Mouse (Mus musculus) forebrain, postnatal 0 days (tissue): ENCODE results near the gene Tmem82. TPM values are rescaled to one million over a fixed set of nuclear protein-coding genes. Genes with fewer than 3 reads are reported as not detected.
A peak's percentile ranks its signal among the peaks of the same experiment; 100 is the strongest.

Experiments
- ATAC-seq: fragments of 200-750 bp; cut with Nextera tagmentation; 2 replicates; pipeline ENCODE4 v1.8.0; 2017; ENCODE audit warnings: mild to moderate bottlenecking, moderate library complexity
- DNase-seq: peaks from one replicate; pipeline ENCODE4 v3.0.0-alpha.2; 2015
- H3K27ac ChIP-seq: fragments of 300-500 bp; sonication (generic); 2 replicates; pipeline ENCODE4 v1.5.1; 2014; ENCODE audit warnings: low read depth, mild to moderate bottlenecking, antibody characterized with exemption, low read length, moderate library complexity, mixed read lengths
- H3K27me3 ChIP-seq: fragments of 300-500 bp; sonication (generic); 2 replicates; pipeline ENCODE4 v1.6.1; 2014; ENCODE audit warnings: mild to moderate bottlenecking, low read length, mixed read lengths; ENCODE audit not compliant: insufficient read depth
- H3K36me3 ChIP-seq: fragments of 300-500 bp; sonication (generic); 2 replicates; pipeline ENCODE4 v1.6.1; 2014; ENCODE audit warnings: mild to moderate bottlenecking, moderate library complexity; ENCODE audit not compliant: insufficient read depth
- H3K4me1 ChIP-seq: fragments of 300-500 bp; sonication (generic); 2 replicates; pipeline ENCODE4 v1.6.1; 2014; ENCODE audit warnings: antibody characterized with exemption; ENCODE audit not compliant: insufficient read depth
- H3K4me2 ChIP-seq: fragments of 300-500 bp; sonication (generic); 2 replicates; pipeline ENCODE4 v1.6.1; 2014; ENCODE audit warnings: low read depth, mild to moderate bottlenecking, moderate library complexity
- H3K4me3 ChIP-seq: fragments of 300-500 bp; sonication (generic); 2 replicates; pipeline ENCODE4 v1.5.1; 2014; ENCODE audit warnings: low read depth, low read length, mixed read lengths
- H3K9ac ChIP-seq: fragments of 300-500 bp; sonication (generic); 2 replicates; pipeline ENCODE4 v1.6.1; 2014; ENCODE audit warnings: mild to moderate bottlenecking
- H3K9me3 ChIP-seq: fragments of 300-500 bp; sonication (generic); 2 replicates; pipeline ENCODE4 v1.6.1; 2016; ENCODE audit warnings: low read length
- CTCF ChIP-seq: sonication (generic); IDR thresholded peaks from 2 replicates; pipeline ENCODE4 v1.5.1; 2016; ENCODE audit warnings: antibody characterized with exemption, control low read depth, low read depth
- WGBS: fragments of 180-500 bp; shearing (Covaris S2); extraction: QIAGEN DNeasy Blood & Tissue Kit; methylation state at CpG from one replicate; pipeline ENCODE4 v1.1.7; 2014; 5-methylcytosine and 5-hydroxymethylcytosine counted together
- polyA plus RNA-seq: library from polyadenylated mRNA; unstranded; fragments of >200 nt; fragmentation: Nextera tagmentation; extraction: Ambion mirVana; gene quantifications from 2 replicates; pipeline ENCODE4 v1.2.1, GENCODE M21; 2015
- total RNA-seq: library from RNA; depleted of rRNA; stranded (reverse); fragments of >200 nt; gene quantifications from 2 replicates; pipeline ENCODE4 v1.2.3, GENCODE M21; 2014; rRNA removed

Tmem82 gene
- total RNA-seq (0.33 and 0.54 TPM in 2 replicates), polyA plus RNA-seq (0.21 and 0.24 TPM in 2 replicates)

DNA sequence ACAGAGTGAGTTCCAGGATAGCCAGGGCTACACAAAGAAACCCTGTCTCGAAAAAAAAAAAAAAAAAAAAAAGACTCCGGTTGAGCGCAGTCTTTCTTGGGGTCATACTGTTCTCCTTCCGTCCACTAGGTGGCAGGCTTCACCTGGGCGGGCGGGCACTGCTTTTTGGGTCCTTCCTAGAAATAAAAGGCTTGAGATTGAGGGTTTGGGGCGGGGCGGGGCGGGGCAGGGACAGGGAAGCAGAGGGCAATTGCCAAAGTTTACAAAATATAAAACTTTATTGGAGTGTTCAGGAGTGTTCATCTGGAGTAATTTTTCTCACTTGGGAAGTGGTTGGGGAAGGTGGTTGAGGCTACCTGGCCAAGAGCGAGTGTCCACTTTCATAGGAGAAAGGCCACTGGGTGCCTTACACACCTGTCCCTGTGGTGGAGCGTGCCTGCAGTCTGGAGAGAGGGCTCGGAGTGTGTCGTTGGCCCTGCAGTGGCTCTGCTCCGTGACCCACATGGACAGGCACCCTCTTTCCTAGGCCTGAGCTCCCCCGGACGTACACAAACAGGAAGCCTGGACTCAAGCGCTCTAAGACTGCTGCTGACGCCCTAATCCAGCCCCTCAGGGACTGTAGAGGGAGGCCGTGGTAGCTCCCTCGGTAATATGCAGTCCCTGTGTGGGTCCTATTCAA is at the start of gene Tmem82:
Gene Tmem82, minus strand, starts transcription at position 69 of the 679 bp plus-strand sequence.
- peak; percentile 30; the same call in 1 of the 2 replicates for ATAC-seq
- 26% methylated on average over 19 of the region's 20 CpGs for WGBS
- no peaks in the 10 kb centered on the region for H3K27me3 ChIP-seq
- no peaks in the 10 kb centered on the region for H3K36me3 ChIP-seq
- no peaks in the 10 kb centered on the region for H3K4me1 ChIP-seq
- H3K4me3 ChIP-seq: no peak within 1 kb of the TSS
- peak within 1 kb of the TSS; percentile 23 for H3K4me2 ChIP-seq
- TF ChIP-seq CTCF: peak; percentile 67
- no peaks in the 10 kb centered on the region for H3K9me3 ChIP-seq
- DNase-seq: peak; percentile 50
- no peak within 1 kb of the TSS for H3K9ac ChIP-seq
- H3K27ac ChIP-seq: no peak within 1 kb of the TSS

DNA sequence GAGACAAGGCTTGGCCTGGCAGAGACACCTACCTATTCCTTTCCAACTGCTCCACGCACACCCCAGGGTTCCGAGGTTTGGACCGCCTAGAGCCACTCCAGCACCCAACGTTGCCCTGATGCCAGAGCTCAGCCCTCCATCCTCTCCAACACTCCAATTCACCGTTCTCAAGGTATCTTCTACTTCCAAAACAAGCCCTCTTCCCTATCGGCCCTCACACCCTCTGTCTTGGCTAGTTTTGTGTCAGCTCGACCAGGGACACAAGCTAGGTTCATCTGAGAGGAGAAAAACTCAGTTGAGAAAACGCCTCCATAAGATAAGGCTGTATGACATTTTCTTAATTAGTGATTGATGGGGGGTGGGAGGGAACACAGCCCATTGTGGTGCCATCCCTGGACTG is 46.4 kb upstream of the Tmem82 start, which contains the start of gene Plekhm2:
Gene Plekhm2, minus strand, starts transcription at position 101 of the 400 bp plus-strand sequence.
- TF ChIP-seq CTCF: no peak
- Histone ChIP-seq H3K4me3 (peak within 1 kb of the TSS; percentile 81), H3K9ac (peak within 1 kb of the TSS; percentile 94), H3K27me3 (no peaks in the 10 kb centered on the region), H3K9me3 (no peaks in the 10 kb centered on the region), H3K36me3 (peaks cover 12% of the 10 kb centered on the region; the same call in 1 of the 2 replicates), H3K4me2 (peak within 1 kb of the TSS; percentile 88), H3K4me1 (peaks cover 10% of the 10 kb centered on the region), H3K27ac (peak within 1 kb of the TSS; percentile 86)
- peak; percentile 9 for DNase-seq
- no peak; the same call in 1 of the 2 replicates for ATAC-seq
- WGBS: 69% methylated on average over 8 of the region's 8 CpGs

DNA sequence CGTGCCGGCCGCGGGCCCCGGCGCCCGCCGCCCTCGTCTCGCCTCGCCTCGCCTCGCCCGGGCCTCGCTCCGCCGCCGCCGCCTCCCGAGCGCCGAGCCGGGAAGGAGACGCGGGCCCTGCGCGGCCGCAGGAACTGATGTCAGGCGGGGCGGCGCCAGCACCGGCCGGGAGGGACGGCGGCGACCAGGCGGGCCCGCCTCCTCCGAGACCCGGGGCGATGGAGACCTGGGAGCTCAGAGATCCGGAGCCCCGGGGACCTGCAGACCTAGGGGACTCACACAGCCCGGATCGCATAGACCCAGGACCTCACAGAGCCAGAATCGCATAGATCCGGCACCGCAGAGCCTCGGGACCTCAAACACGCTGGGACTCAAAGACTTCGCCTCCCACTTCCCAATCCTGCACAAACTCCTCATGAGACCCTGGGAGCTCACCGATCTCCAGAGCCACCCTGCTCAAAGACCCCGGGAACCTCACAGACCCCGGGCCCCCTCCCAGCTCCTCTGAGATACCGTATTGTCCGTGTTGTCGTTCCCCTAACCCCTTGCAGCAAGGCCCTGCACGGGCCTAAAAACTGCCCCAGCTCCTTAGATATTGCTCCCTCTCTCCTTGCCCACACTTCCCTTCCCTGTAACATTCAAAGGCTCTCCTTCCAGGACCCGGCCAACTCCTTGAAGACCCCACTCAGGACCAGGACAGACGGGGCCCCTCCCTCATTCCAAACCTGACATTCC is 45.7 kb upstream of the Tmem82 start:
- peak overlapping the region; percentile 81 for H3K4me3 ChIP-seq
- peak overlapping the region; percentile 88 for H3K4me2 ChIP-seq
- peak overlapping the region; percentile 94 for H3K9ac ChIP-seq
- DNase-seq (peak; percentile 77), ATAC-seq (peak; percentile 89)
- peaks cover 10% of the 10 kb centered on the region for H3K4me1 ChIP-seq
- peak overlapping the region; percentile 86 for H3K27ac ChIP-seq
- no peak for TF ChIP-seq CTCF
- H3K36me3 ChIP-seq: peaks cover 13% of the 10 kb centered on the region; the same call in 1 of the 2 replicates
- H3K9me3 ChIP-seq: no peaks in the 10 kb centered on the region
- under 1% methylated on average over 45 of the region's 60 CpGs for WGBS
- H3K27me3 ChIP-seq: no peaks in the 10 kb centered on the region

DNA sequence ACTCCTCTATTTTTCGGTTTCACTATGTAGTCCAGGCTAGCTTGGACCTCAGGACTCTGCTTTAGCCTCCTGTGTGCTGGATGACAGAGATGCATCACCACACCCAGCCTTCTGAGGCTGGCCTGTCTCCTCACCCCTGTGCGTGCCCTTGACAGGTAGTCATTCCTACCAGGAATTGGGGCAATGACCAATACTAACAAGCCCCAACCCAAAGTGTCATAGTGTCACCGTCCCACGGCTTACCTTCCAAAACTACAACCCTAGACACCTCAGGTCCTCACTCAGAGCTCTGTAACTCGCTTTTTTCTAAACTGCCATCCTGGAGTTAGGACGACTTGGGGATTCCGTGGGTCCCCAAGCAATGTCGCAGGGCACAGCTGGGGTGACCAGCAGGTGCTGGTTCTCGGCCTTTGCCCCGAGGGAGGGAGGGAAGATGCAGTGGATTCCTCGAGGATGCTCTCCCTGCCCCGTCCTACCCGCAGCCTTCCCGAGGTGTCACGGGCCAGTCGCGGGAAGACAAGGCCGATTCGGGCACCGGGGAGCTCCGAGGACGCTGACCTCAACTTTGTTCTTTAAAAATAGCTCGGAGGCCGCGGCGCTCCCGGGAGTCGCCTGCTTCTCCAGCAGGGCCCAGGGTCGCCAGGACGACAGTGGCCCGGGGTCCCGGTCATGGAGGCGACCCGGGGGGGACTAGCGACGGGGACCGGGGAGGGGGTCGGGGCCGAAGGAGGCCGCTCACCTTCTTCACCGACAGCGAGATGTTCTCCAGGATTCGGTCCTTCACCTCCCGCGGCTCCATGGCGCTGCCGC is 44.9 kb upstream of the Tmem82 start:
- TF ChIP-seq CTCF: no peak
- H3K9ac ChIP-seq: peak overlapping the region; percentile 94
- H3K9me3 ChIP-seq: no peaks in the 10 kb centered on the region
- peaks cover 10% of the 10 kb centered on the region for H3K4me1 ChIP-seq
- ATAC-seq: peak; percentile 47; the same call in 1 of the 2 replicates
- WGBS: 7% methylated on average over 47 of the region's 47 CpGs
- peak; percentile 32 for DNase-seq
- H3K27ac ChIP-seq: peak overlapping the region; percentile 86
- H3K4me3 ChIP-seq: peak overlapping the region; percentile 81
- peak overlapping the region; percentile 88 for H3K4me2 ChIP-seq
- H3K27me3 ChIP-seq: no peaks in the 10 kb centered on the region
- H3K36me3 ChIP-seq: peaks cover 13% of the 10 kb centered on the region; the same call in 1 of the 2 replicates

DNA sequence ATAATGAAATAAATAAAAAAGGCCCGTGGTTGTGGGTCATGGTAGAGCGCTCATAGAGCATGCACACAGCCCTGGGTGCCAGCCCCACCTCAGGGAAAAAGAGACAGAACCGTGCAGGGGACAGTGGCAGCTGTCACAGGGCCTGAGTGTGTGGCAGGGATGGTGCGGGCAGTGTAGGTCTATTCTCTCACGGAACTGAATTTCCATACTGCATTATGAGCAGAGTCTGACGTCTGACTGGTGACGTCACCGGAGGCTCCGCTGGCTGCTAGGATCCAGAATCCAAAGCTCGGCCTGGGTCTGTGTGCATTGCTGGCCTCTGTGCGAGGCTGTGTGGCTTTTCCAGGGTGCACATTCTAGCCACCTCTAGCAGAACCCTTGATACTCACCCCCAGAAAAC is 42.5 kb upstream of the Tmem82 start:
- ATAC-seq (no peak), DNase-seq (no peak)
- H3K36me3 ChIP-seq: peaks cover 13% of the 10 kb centered on the region; the same call in 1 of the 2 replicates
- no peak for TF ChIP-seq CTCF
- H3K4me2 ChIP-seq: no peak overlapping the region
- H3K27ac ChIP-seq: no peak overlapping the region
- no peak overlapping the region for H3K4me3 ChIP-seq
- WGBS: 83% methylated on average over 11 of the region's 11 CpGs
- no peaks in the 10 kb centered on the region for H3K9me3 ChIP-seq
- H3K27me3 ChIP-seq: no peaks in the 10 kb centered on the region
- H3K9ac ChIP-seq: no peak overlapping the region
- H3K4me1 ChIP-seq: peaks cover 10% of the 10 kb centered on the region

DNA sequence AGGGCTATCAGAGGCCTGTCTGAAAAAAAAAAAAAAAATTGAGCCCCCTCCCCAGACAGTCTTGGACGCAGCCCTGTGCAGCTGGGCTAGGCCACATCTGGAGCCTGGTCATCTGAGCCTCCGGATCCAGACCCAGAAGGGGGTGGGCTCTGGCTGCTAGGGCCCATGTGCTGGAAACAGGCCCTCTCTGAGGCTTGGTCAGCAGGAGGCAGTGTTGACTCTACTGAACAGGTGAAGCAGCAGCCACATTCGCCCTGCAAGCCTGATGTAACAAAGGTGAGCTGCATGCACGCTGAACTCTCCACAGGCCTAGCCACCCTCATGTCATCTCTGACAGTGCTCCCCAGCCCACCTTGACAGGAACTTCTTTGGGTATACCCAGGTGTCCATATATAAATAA is 41.3 kb upstream of the Tmem82 start:
- DNase-seq (no peak), ATAC-seq (no peak)
- Histone ChIP-seq H3K27ac (no peak overlapping the region), H3K27me3 (no peaks in the 10 kb centered on the region), H3K9ac (no peak overlapping the region), H3K4me1 (peaks cover 6% of the 10 kb centered on the region), H3K36me3 (peaks cover 13% of the 10 kb centered on the region; the same call in 1 of the 2 replicates), H3K4me2 (no peak overlapping the region), H3K4me3 (no peak overlapping the region), H3K9me3 (no peaks in the 10 kb centered on the region)
- 0 out of 2 replicates have a peak, but pooled peaks have one; percentile 20 for TF ChIP-seq CTCF
- 68% methylated on average over 4 of the region's 4 CpGs for WGBS
